Mouse (Mus musculus): ENCODE results near the gene Cep128. TPM values are rescaled to one million over a fixed set of nuclear protein-coding genes. Genes with fewer than 3 reads are reported as not detected.

Cep128 gene
- 1.2 and 1.6 TPM in 2 replicates for total RNA-seq (2014; rRNA removed)
- polyA plus RNA-seq (2012; rRNA removed), result 0.55 and 0.67 TPM in 2 replicates

DNA sequence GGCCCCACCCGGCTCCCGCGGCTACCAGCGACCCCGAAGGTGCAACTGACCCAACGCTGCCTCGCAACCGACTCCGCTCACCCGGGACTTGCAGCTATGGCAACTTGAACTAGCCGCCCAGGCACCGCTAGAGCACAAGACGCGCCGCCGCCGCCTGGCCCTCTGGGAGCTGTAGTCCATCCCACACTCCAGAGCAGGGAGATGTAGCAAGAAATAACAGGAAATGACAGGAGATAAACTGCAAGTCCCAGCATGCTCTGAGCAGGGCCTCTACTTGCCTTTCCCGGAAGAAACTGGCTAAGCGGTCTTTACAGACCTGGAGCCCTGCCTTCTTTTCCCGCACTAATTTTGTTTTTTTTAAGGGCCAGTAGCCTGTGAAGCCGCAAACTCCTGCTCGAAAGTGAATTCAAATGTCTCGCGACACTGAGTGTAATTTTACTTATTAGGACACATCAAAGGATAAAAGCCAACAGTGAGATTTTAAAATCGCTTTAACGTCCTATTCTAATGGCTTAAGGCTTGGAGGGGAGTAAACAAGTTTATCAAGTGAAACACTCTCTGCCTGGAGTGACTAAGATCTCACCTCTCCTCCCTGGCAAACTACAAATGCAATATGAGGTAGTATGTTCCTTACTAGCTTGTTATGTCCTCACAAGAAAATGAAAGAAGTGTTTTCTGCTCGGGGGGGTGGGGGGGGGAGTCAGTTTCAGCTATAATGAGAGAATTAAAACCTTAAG lies at the start of gene Cep128, which contains the start of gene Tshr:
Gene Cep128, minus strand, starts transcription at position 129 of the 737 bp plus-strand sequence.
Gene Tshr, plus strand, starts transcription at position 283 of the 737 bp plus-strand sequence.
- WGBS, result 1% methylated on average over 27 of the region's 27 CpGs
- Histone ChIP-seq H3K36me3 (ENCODE audit: control insufficient read depth, insufficient read depth, low read length) (no peaks in the 10 kb centered on the region), H3K4me3 (ENCODE audit: insufficient read depth, low read depth, low read length) (peak within 1 kb of the TSS; percentile 86), H3K27ac (replicated peaks; ENCODE audit: insufficient read depth, low read depth, low read length) (no peak within 1 kb of the TSS), H3K4me1 (ENCODE audit: control insufficient read depth, insufficient read depth, low read length) (no peaks in the 10 kb centered on the region), H3K9ac (ENCODE audit: low read depth, low read length) (peak within 1 kb of the TSS; percentile 55), H3K27me3 (ENCODE audit: control insufficient read depth, insufficient read depth, low read length) (no peaks in the 10 kb centered on the region), H3K79me2 (ENCODE audit: control insufficient read depth, insufficient read depth, low read length) (no peaks in the 10 kb centered on the region)
- no peak for TF ChIP-seq CTCF (IDR thresholded peaks at IDR 0.05; ENCODE audit: low read depth, low read length)
- no peak for TF ChIP-seq POLR2A (IDR thresholded peaks at IDR 0.05; ENCODE audit: extremely low read depth, insufficient read depth, low read length)
- DNase-seq (ENCODE audit: extremely low read depth, low read depth, low spot score), result peak; percentile 91

DNA sequence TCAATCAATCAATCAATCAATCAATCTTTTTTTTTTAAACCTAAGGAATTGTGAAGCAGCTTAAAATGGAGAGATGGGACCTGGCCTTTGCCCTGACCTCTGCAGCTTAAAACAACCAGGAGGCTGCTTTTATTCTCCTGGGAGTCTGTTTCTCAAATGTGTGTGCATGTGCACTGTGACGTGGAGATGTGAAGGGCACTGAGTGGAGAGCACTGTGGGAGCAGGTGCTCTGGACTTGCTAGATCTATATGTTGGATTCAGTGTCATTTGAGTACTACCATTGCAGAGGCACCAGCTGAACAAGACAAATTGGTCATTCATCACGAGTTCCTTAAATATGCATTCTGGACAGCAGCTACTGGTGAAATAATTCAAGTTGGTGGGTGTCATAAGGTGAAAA lies 42.9 kb upstream of the Cep128 start:
- 63% methylated on average over 2 of the region's 2 CpGs for WGBS
- no peak overlapping the region for H3K27ac ChIP-seq (replicated peaks; ENCODE audit: insufficient read depth, low read depth, low read length)
- H3K27me3 ChIP-seq (ENCODE audit: control insufficient read depth, insufficient read depth, low read length), result no peaks in the 10 kb centered on the region
- no peak overlapping the region for H3K4me3 ChIP-seq (ENCODE audit: insufficient read depth, low read depth, low read length)
- no peaks in the 10 kb centered on the region for H3K79me2 ChIP-seq (ENCODE audit: control insufficient read depth, insufficient read depth, low read length)
- H3K36me3 ChIP-seq (ENCODE audit: control insufficient read depth, insufficient read depth, low read length), result no peaks in the 10 kb centered on the region
- H3K9ac ChIP-seq (ENCODE audit: low read depth, low read length), result no peak overlapping the region
- H3K4me1 ChIP-seq (ENCODE audit: control insufficient read depth, insufficient read depth, low read length), result no peaks in the 10 kb centered on the region
- no peak for DNase-seq (ENCODE audit: extremely low read depth, low read depth, low spot score)
- TF ChIP-seq POLR2A (IDR thresholded peaks at IDR 0.05; ENCODE audit: extremely low read depth, insufficient read depth, low read length), result no peak
- no peak for TF ChIP-seq CTCF (IDR thresholded peaks at IDR 0.05; ENCODE audit: low read depth, low read length)

DNA sequence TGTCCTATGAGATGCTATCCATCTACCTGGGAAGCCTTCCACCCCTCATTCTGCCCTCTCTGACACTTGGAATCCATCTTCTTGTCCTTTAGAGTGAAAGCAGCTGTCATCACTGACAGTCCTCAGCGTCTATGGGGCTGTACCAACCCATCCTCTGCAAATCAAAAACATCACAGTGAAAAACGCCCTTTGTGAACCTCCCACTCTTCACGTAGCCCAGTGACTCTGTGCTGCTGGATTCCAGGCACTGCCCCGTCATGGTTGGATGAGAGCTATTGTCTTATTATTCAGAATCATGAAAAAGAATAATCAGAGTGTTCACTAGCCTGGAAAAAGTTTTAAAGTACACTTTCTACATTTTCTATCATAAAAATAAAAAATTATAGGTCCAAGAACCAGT lies 42.3 kb upstream of the Cep128 start:
- no peaks in the 10 kb centered on the region for H3K27me3 ChIP-seq (ENCODE audit: control insufficient read depth, insufficient read depth, low read length)
- H3K36me3 ChIP-seq (ENCODE audit: control insufficient read depth, insufficient read depth, low read length), result no peaks in the 10 kb centered on the region
- no peak overlapping the region for H3K4me3 ChIP-seq (ENCODE audit: insufficient read depth, low read depth, low read length)
- no peaks in the 10 kb centered on the region for H3K79me2 ChIP-seq (ENCODE audit: control insufficient read depth, insufficient read depth, low read length)
- H3K9ac ChIP-seq (ENCODE audit: low read depth, low read length), result no peak overlapping the region
- no peak for DNase-seq (ENCODE audit: extremely low read depth, low read depth, low spot score)
- no peak overlapping the region for H3K27ac ChIP-seq (replicated peaks; ENCODE audit: insufficient read depth, low read depth, low read length)
- H3K4me1 ChIP-seq (ENCODE audit: control insufficient read depth, insufficient read depth, low read length), result no peaks in the 10 kb centered on the region
- 65% methylated on average over 4 of the region's 4 CpGs for WGBS
- TF ChIP-seq POLR2A (IDR thresholded peaks at IDR 0.05; ENCODE audit: extremely low read depth, insufficient read depth, low read length), result no peak
- no peak for TF ChIP-seq CTCF (IDR thresholded peaks at IDR 0.05; ENCODE audit: low read depth, low read length)

DNA sequence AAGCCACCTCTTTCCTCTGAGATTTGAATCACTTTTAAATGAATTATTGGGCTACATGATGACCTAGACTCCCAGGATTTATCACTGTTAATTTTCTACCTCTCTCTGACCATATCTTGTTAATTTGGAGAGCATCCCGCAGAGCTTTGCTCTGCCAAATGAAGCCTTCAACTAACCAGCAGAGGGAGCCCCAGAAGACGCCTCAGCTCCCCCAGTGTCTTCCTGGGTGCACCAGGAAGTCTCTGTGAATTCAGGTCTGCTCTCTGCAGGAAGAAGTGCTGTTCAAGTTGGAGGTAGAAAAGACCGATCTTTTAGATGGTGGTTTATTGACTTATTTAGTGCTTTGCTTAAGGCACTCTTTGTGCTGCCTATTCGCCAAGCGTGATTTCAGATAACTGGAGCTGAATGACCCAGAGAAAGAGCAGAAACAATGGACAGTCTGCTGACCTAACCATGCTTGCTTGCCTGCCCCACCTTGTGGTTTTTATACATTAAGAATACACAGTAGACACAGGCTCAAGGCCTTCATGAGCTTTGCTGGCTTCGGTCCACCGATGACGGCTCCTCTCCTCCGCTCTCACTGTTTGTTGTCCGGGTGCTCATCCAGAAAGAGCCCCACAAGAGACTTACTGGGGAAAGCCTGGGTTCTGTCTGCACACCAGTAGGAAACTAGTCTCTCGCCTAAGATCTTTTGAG lies 39.1 kb upstream of the Cep128 start:
- no peak overlapping the region for H3K27ac ChIP-seq (replicated peaks; ENCODE audit: insufficient read depth, low read depth, low read length)
- no peak for TF ChIP-seq POLR2A (IDR thresholded peaks at IDR 0.05; ENCODE audit: extremely low read depth, insufficient read depth, low read length)
- peak; percentile 72 for TF ChIP-seq CTCF (IDR thresholded peaks at IDR 0.05; ENCODE audit: low read depth, low read length)
- WGBS, result 69% methylated on average over 11 of the region's 11 CpGs
- no peaks in the 10 kb centered on the region for H3K79me2 ChIP-seq (ENCODE audit: control insufficient read depth, insufficient read depth, low read length)
- H3K36me3 ChIP-seq (ENCODE audit: control insufficient read depth, insufficient read depth, low read length), result no peaks in the 10 kb centered on the region
- H3K9ac ChIP-seq (ENCODE audit: low read depth, low read length), result no peak overlapping the region
- H3K4me3 ChIP-seq (ENCODE audit: insufficient read depth, low read depth, low read length), result no peak overlapping the region
- no peaks in the 10 kb centered on the region for H3K27me3 ChIP-seq (ENCODE audit: control insufficient read depth, insufficient read depth, low read length)
- peak; percentile 28 for DNase-seq (ENCODE audit: extremely low read depth, low read depth, low spot score)
- H3K4me1 ChIP-seq (ENCODE audit: control insufficient read depth, insufficient read depth, low read length), result no peaks in the 10 kb centered on the region

DNA sequence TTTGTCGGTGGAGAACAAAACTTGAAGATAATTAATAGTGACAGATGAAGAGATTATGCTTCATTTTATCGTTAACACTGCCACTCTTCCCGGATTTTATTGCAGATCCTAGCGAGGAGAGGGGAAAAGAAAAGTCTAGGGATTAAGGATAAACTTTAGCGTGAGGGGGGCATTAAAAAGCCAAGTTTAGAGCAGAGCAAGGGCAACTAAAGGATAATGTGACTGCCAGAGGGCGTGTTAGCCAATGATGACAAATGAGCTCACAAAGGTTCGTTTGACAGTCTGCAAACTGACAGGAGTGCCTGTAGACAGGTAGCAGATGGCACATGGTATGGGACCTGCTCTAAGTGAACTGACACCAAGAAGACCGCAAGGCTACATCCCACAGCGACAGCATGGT lies 37.1 kb upstream of the Cep128 start:
- no peaks in the 10 kb centered on the region for H3K4me1 ChIP-seq (ENCODE audit: control insufficient read depth, insufficient read depth, low read length)
- no peaks in the 10 kb centered on the region for H3K79me2 ChIP-seq (ENCODE audit: control insufficient read depth, insufficient read depth, low read length)
- no peak overlapping the region for H3K27ac ChIP-seq (replicated peaks; ENCODE audit: insufficient read depth, low read depth, low read length)
- no peak overlapping the region for H3K9ac ChIP-seq (ENCODE audit: low read depth, low read length)
- no peaks in the 10 kb centered on the region for H3K27me3 ChIP-seq (ENCODE audit: control insufficient read depth, insufficient read depth, low read length)
- no peak overlapping the region for H3K4me3 ChIP-seq (ENCODE audit: insufficient read depth, low read depth, low read length)
- H3K36me3 ChIP-seq (ENCODE audit: control insufficient read depth, insufficient read depth, low read length), result no peaks in the 10 kb centered on the region
- TF ChIP-seq CTCF (IDR thresholded peaks at IDR 0.05; ENCODE audit: low read depth, low read length) (no peak), POLR2A (IDR thresholded peaks at IDR 0.05; ENCODE audit: extremely low read depth, insufficient read depth, low read length) (no peak)
- DNase-seq (ENCODE audit: extremely low read depth, low read depth, low spot score), result no peak
- WGBS, result 66% methylated on average over 9 of the region's 9 CpGs
